Mouse (Mus musculus): Measurements from ENCODE around the gene Bach1.

- no peak for TF ChIP-seq CTCF (conservative IDR thresholded peaks at IDR 0.05 in 1 of 2, IDR thresholded peaks at IDR 0.05 in 1 of 2; ENCODE audit: low read depth in 2 of 2, low read length in 2 of 2)
- no peak for TF ChIP-seq SMC3 (IDR thresholded peaks at IDR 0.05; ENCODE audit: low read depth, low read length)
- no peak for TF ChIP-seq USF2 (conservative IDR thresholded peaks at IDR 0.05; ENCODE audit: low read depth, low read length)
- TF ChIP-seq NRF1 (IDR thresholded peaks at IDR 0.05; ENCODE audit: low read depth, low read length), result no peak
- TF ChIP-seq NELFE (IDR thresholded peaks at IDR 0.05; ENCODE audit: low read depth, low read length), result no peak
- no peak for TF ChIP-seq ZKSCAN1 (IDR thresholded peaks at IDR 0.05; ENCODE audit: borderline replicate concordance, low read depth, low read length)
- TF ChIP-seq KAT2A (IDR thresholded peaks at IDR 0.05; ENCODE audit: insufficient replicate concordance, low read length), result no peak
- TF ChIP-seq POLR2A (IDR thresholded peaks at IDR 0.05; ENCODE audit: low read depth, low read length), result no peak
- TF ChIP-seq EP300 (IDR thresholded peaks at IDR 0.05; ENCODE audit: low read length), result no peak
Observed at GRCm38 (mm10) chr16:87689225-87689624, 9.5 kb upstream of the Bach1 start.

All from CH12.LX (cell line).